Mouse (Mus musculus): Measurements from ENCODE around the gene Cd86.

Cd86 gene

GRCm38 (mm10) chr16:36665782-36666181 is at the start of gene Cd86:
Gene Cd86, minus strand, starts transcription at chr16:36666081.
- DNase-seq (ENCODE audit: low spot score) = no peak

- DNase-seq (ENCODE audit: low spot score) = no peak
Observed at GRCm38 (mm10) chr16:36711760-36712159, 45.9 kb upstream of the Cd86 start.

GRCm38 (mm10) chr16:36710794-36711193 is 44.9 kb upstream of the Cd86 start:
- DNase-seq (ENCODE audit: low spot score) = no peak

- DNase-seq (ENCODE audit: low spot score) = no peak
Observed at GRCm38 (mm10) chr16:36709405-36709804, 43.5 kb upstream of the Cd86 start.

GRCm38 (mm10) chr16:36708751-36709150 is 42.9 kb upstream of the Cd86 start:
- no peak for DNase-seq (ENCODE audit: low spot score)

GRCm38 (mm10) chr16:36707702-36708423 is 42.0 kb upstream of the Cd86 start:
- DNase-seq (ENCODE audit: low spot score) = no peak

- DNase-seq (ENCODE audit: low spot score) = no peak
Observed at GRCm38 (mm10) chr16:36700484-36700883, 34.6 kb upstream of the Cd86 start.

GRCm38 (mm10) chr16:36697331-36697730 is 31.4 kb upstream of the Cd86 start:
- DNase-seq (ENCODE audit: low spot score) = no peak

- no peak for DNase-seq (ENCODE audit: low spot score)
Observed at GRCm38 (mm10) chr16:36694798-36695290, 29.0 kb upstream of the Cd86 start.

- DNase-seq (ENCODE audit: low spot score) = peak; percentile 12
Observed at GRCm38 (mm10) chr16:36693818-36694413, 28.0 kb upstream of the Cd86 start, which contains the start of gene Ildr1. Gene Ildr1, plus strand, starts transcription at chr16:36693978.

- no peak for DNase-seq (ENCODE audit: low spot score)
Observed at GRCm38 (mm10) chr16:36691484-36691883, 25.6 kb upstream of the Cd86 start.

GRCm38 (mm10) chr16:36688076-36688475 is 22.2 kb upstream of the Cd86 start:
- no peak for DNase-seq (ENCODE audit: low spot score)

- DNase-seq (ENCODE audit: low spot score) = no peak
Observed at GRCm38 (mm10) chr16:36684325-36684918, 18.5 kb upstream of the Cd86 start.

- DNase-seq (ENCODE audit: low spot score) = no peak
Observed at GRCm38 (mm10) chr16:36681829-36682228, 15.9 kb upstream of the Cd86 start.

GRCm38 (mm10) chr16:36675902-36676301 is 10.0 kb upstream of the Cd86 start:
- DNase-seq (ENCODE audit: low spot score) = no peak

GRCm38 (mm10) chr16:36675304-36675703 is 9.4 kb upstream of the Cd86 start:
- no peak for DNase-seq (ENCODE audit: low spot score)

GRCm38 (mm10) chr16:36674457-36675204 is 8.8 kb upstream of the Cd86 start:
- no peak for DNase-seq (ENCODE audit: low spot score)

GRCm38 (mm10) chr16:36673196-36673595 is 7.3 kb upstream of the Cd86 start:
- no peak for DNase-seq (ENCODE audit: low spot score)

- no peak for DNase-seq (ENCODE audit: low spot score)
Observed at GRCm38 (mm10) chr16:36670590-36670989, 4.7 kb upstream of the Cd86 start.

- DNase-seq (ENCODE audit: low spot score) = no peak
Observed at GRCm38 (mm10) chr16:36666448-36667017, 652 bp upstream of the Cd86 start.

- DNase-seq (ENCODE audit: low spot score) = no peak
Observed at GRCm38 (mm10) chr16:36663484-36663883, 2.4 kb downstream of the Cd86 start.

GRCm38 (mm10) chr16:36661330-36661729 is 4.6 kb downstream of the Cd86 start:
- no peak for DNase-seq (ENCODE audit: low spot score)
